Mouse (Mus musculus) midbrain, embryonic 13.5 days (tissue): Measurements from ENCODE around the gene Ubqln4. TPM values are rescaled to one million over a fixed set of nuclear protein-coding genes. Genes with fewer than 3 reads are reported as not detected.
"Not testable (repeated sequence)": the region's sequence is repeated elsewhere in the genome, so short reads cannot be mapped to it uniquely, and the experiment has no call there.

ENCODE experiments used
- ATAC-seq: fragments of 200-750 bp; cut with Nextera tagmentation; 2 replicates; pipeline ENCODE4 v1.8.0; 2017; ENCODE audit warnings: mild to moderate bottlenecking, moderate TSS enrichment, moderate library complexity
- H3K27ac ChIP-seq: fragments of 300-500 bp; sonication (generic); 2 replicates; pipeline ENCODE4 v1.5.1; 2015; ENCODE audit warnings: inconsistent platforms, mild to moderate bottlenecking, moderate library complexity
- H3K27me3 ChIP-seq: fragments of 300-500 bp; sonication (generic); 2 replicates; pipeline ENCODE4 v1.6.1; 2015; ENCODE audit warnings: mild to moderate bottlenecking, inconsistent platforms
- H3K36me3 ChIP-seq: fragments of 300-500 bp; sonication (generic); 2 replicates; pipeline ENCODE4 v1.6.1; 2015; ENCODE audit warnings: mild to moderate bottlenecking, inconsistent platforms
- H3K4me1 ChIP-seq: fragments of 300-500 bp; sonication (generic); replicated peaks from 2 replicates; pipeline ENCODE4 v1.6.1; 2015; ENCODE audit warnings: inconsistent platforms
- H3K4me2 ChIP-seq: fragments of 300-500 bp; sonication (generic); replicated peaks from 2 replicates; pipeline ENCODE4 v1.6.1; 2015; ENCODE audit warnings: moderate library complexity, mild to moderate bottlenecking, inconsistent platforms
- H3K4me3 ChIP-seq: fragments of 300-500 bp; sonication (generic); replicated peaks from 2 replicates; pipeline ENCODE4 v1.5.1; 2015; ENCODE audit warnings: mild to moderate bottlenecking, inconsistent platforms
- H3K9ac ChIP-seq: fragments of 300-500 bp; sonication (generic); replicated peaks from 2 replicates; pipeline ENCODE4 v1.6.1; 2015; ENCODE audit warnings: mild to moderate bottlenecking, inconsistent platforms
- H3K9me3 ChIP-seq: fragments of 300-500 bp; sonication (generic); 2 replicates; pipeline ENCODE4 v1.6.1; 2016; ENCODE audit warnings: mild to moderate bottlenecking, inconsistent platforms
- WGBS: fragments of 180-500 bp; shearing (Covaris S2); methylation state at CpG from one replicate; pipeline ENCODE4 v1.1.7; 2015; 5-methylcytosine and 5-hydroxymethylcytosine counted together
- polyA plus RNA-seq: library from polyadenylated mRNA; unstranded; fragments of >200 nt; fragmentation: Nextera tagmentation; extraction: Ambion mirVana; gene quantifications from 2 replicates; pipeline ENCODE4 v1.2.1, GENCODE M21; 2015

Gene Ubqln4
- polyA plus RNA-seq, 1 experiment from 2014 or later, result 46.7 TPM

DNA sequence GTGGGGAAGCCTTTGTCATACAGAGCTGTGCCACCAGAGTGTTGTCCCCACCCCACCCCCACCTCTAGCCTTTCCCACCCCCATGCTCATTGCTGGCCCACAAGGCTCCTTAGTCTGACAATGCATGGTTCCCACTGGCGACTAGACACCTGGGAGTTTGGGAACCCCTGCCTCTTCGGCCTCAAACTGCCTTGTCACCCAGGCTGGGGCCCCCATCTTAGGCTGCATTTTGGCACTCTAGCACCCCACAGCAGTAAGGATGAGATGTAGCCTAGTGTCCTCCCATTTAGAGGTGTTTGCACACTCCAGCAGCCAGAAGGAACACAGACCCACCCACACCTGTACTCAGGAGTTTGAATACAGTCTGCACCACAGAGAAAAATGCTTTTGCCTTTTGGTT lies 20.3 kb downstream of the Ubqln4 start:
- no peak overlapping the region for H3K4me3 ChIP-seq
- H3K9me3 ChIP-seq, result no peaks in the 10 kb centered on the region
- no peak overlapping the region for H3K9ac ChIP-seq
- H3K27me3 ChIP-seq, result no peaks in the 10 kb centered on the region
- H3K4me1 ChIP-seq, result no peaks in the 10 kb centered on the region
- ATAC-seq, result no peak
- H3K27ac ChIP-seq, result no peak overlapping the region
- 94% methylated on average over 2 of the region's 2 CpGs for WGBS
- no peak overlapping the region for H3K4me2 ChIP-seq
- H3K36me3 ChIP-seq, result peaks cover 17% of the 10 kb centered on the region

DNA sequence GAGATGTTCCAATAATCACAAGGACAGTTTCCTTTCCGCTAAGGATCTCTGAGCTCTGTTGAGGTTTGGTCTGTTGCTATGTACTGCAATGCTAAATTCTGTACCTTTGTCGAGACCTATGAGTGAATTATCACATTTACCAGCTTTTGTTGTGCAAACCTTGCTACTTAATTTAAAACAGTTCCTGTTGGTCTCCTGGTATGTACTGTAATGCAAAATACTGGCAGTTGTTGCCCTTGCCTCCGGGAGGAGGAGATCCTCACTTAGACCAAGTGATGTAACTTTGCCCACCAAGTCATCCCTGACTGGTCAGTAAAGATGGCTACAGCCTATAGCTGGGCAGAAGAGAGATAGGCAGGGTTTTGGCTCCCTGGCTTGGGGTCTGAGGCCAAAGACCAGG lies 22.0 kb downstream of the Ubqln4 start, which contains the start of gene Ssr2:
Gene Ssr2 (plus strand): TSS at position 337 of the 400 bp plus-strand sequence.
- no peak within 1 kb of the TSS for H3K9ac ChIP-seq
- H3K4me3 ChIP-seq, result no peak within 1 kb of the TSS
- 87% methylated on average over 3 of the region's 3 CpGs for WGBS
- no peak within 1 kb of the TSS for H3K27ac ChIP-seq
- no peak for ATAC-seq
- H3K4me1 ChIP-seq, result peaks cover 7% of the 10 kb centered on the region
- no peaks in the 10 kb centered on the region for H3K36me3 ChIP-seq
- H3K9me3 ChIP-seq, result no peaks in the 10 kb centered on the region
- no peak within 1 kb of the TSS for H3K4me2 ChIP-seq
- no peaks in the 10 kb centered on the region for H3K27me3 ChIP-seq

DNA sequence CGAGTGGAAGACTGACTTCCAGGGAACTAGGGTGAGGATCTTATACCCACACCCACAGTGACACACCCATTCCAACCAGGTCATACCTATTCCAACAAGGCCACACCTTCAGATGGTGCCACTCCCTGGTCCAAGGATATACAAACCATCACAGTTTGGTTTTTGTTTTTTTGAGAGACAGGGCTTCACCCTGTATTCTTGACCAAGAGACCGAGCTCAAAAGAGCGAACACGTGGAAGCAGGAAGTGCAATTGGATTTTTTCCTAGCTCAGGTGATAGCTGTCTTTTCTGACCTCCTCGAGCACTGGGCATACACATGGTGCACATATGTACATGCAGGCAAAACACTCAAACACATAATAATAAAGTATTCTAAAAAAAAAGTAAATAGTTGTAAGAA lies 24.3 kb downstream of the Ubqln4 start:
- ATAC-seq, H3K4me2 ChIP-seq, H3K9me3 ChIP-seq, H3K4me3 ChIP-seq, H3K27me3 ChIP-seq, H3K9ac ChIP-seq, H3K27ac ChIP-seq: not testable (repeated sequence)
- H3K36me3 ChIP-seq, result peaks cover 21% of the 10 kb centered on the region
- 83% methylated on average over 5 of the region's 5 CpGs for WGBS
- peaks cover 14% of the 10 kb centered on the region for H3K4me1 ChIP-seq

DNA sequence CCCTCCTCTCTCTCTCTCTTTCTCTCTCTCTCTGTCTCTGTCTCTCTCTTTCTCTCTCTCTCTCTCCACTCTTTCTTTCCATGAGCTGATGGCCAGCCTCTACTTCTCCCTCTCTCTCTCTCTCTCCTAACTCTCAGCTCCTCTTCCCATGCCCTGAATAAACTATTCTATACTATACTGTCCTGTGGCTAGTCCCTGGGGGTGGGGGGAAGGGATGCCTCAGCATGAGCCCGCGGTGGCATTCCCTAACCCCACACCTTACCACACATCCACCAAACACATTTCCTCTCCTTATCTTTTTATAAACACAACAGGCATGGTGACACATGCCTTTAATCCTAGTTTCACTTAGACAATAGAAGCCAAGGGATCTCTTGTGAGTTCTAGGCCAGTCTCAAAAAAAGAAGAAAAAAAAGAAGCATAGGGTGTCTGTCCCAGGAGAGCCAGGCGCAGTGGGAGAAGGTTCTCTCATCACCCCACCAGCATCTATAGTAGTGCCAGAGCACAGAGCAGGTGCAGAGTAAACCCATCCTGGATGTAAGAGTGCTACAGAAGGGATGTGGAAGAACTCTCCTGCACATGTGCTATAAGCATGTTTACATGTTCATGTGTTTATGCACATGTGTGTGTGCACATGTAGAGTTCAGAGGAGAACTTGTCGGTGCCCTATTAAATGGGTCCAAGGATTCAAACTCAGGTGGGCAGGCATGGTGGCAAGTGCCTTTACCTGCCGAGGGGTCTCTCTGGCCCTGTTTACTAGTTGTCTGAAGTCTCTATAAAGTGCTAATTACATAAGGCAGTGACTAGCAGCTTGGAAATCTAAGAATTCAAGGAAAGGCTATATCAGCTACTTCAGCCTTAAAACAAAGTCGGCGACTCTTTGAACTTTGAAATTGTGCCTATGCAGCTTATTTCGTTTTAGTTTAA lies 25.2 kb downstream of the Ubqln4 start:
- H3K4me2 ChIP-seq, result peak overlapping the region; percentile 97
- H3K4me1 ChIP-seq, result peaks cover 14% of the 10 kb centered on the region
- 50% methylated on average over 8 of the region's 8 CpGs for WGBS
- peak overlapping the region; percentile 96 for H3K4me3 ChIP-seq
- no peaks in the 10 kb centered on the region for H3K27me3 ChIP-seq
- peaks cover 30% of the 10 kb centered on the region for H3K36me3 ChIP-seq
- no peak overlapping the region for H3K27ac ChIP-seq
- H3K9ac ChIP-seq, result no peak overlapping the region
- ATAC-seq, result peak; percentile 61
- H3K9me3 ChIP-seq, result no peaks in the 10 kb centered on the region

DNA sequence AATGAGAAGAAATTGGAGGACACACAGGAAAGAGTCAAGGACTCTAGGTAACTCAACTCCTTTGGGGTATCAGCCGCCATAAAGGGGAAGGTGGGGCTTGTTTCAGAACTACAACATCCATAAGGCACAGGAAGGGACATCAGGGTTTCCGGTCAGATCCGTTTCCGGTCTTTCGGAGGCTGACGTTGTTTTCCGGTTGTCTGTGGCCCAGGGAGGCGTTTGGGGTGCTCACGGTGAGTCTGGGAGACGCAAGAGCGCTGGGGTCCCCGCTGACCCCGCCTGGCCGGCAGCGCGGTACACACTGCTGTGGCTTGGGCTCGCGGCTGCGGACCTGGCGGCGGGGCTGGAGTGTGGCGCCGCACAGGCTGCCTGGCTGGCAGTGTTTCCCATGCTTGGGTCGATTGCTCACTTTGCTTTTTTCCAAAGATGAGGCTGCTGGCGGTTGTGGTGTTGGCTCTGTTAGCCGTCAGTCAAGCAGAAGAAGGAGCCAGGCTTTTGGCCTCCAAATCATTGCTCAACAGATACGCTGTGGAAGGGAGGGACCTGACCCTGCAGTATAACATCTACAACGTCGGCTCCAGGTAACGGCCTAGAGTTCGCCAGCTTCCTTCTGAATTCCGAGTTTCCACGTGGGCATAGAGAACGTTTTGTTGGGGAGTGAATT lies 26.0 kb downstream of the Ubqln4 start:
- peaks cover 14% of the 10 kb centered on the region for H3K4me1 ChIP-seq
- H3K27ac ChIP-seq, result peak overlapping the region; percentile 68
- peak overlapping the region; percentile 97 for H3K9ac ChIP-seq
- H3K4me3 ChIP-seq, result peak overlapping the region; percentile 96
- under 1% methylated on average over 34 of the region's 34 CpGs for WGBS
- peaks cover 38% of the 10 kb centered on the region for H3K36me3 ChIP-seq
- peak overlapping the region; percentile 97 for H3K4me2 ChIP-seq
- H3K27me3 ChIP-seq, result no peaks in the 10 kb centered on the region
- peak; percentile 88 for ATAC-seq
- no peaks in the 10 kb centered on the region for H3K9me3 ChIP-seq

DNA sequence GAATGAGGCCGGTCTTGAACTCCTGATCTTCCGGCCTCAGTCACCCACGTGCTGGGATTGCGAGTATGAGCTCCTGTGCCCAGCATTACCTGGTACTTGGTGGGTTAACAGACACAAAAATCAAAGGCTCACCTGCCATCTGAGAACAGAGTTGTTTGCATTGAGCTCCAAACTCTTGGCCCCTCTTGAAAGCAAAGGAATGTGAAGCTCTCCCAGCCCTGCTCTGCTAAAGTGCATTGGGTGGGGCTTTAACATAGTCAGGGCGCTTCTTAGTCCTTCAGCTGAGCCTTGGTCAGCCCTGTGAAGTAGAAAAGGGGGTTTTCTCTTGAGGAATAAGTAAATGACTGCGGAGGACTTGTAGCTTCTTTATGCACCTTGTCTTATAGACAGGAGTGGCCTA lies 32.2 kb downstream of the Ubqln4 start:
- H3K27ac ChIP-seq, result no peak overlapping the region
- H3K4me2 ChIP-seq, result no peak overlapping the region
- no peaks in the 10 kb centered on the region for H3K9me3 ChIP-seq
- H3K27me3 ChIP-seq, result no peaks in the 10 kb centered on the region
- H3K36me3 ChIP-seq, result peaks cover 77% of the 10 kb centered on the region
- WGBS, result 96% methylated on average over 6 of the region's 6 CpGs
- H3K4me1 ChIP-seq, result peaks cover 5% of the 10 kb centered on the region
- H3K4me3 ChIP-seq, result no peak overlapping the region
- no peak overlapping the region for H3K9ac ChIP-seq
- no peak for ATAC-seq

GRCm38 (mm10) chr3:88586640-88587039 lies 33.1 kb downstream of the Ubqln4 start:
- peaks cover 68% of the 10 kb centered on the region for H3K36me3 ChIP-seq
- no peaks in the 10 kb centered on the region for H3K27me3 ChIP-seq
- peaks cover 4% of the 10 kb centered on the region for H3K4me1 ChIP-seq
- WGBS, result 96% methylated on average over 5 of the region's 5 CpGs
- ATAC-seq, result no peak
- H3K9ac ChIP-seq, result no peak overlapping the region
- H3K4me2 ChIP-seq, result no peak overlapping the region
- no peaks in the 10 kb centered on the region for H3K9me3 ChIP-seq
- H3K4me3 ChIP-seq, result no peak overlapping the region
- no peak overlapping the region for H3K27ac ChIP-seq

DNA sequence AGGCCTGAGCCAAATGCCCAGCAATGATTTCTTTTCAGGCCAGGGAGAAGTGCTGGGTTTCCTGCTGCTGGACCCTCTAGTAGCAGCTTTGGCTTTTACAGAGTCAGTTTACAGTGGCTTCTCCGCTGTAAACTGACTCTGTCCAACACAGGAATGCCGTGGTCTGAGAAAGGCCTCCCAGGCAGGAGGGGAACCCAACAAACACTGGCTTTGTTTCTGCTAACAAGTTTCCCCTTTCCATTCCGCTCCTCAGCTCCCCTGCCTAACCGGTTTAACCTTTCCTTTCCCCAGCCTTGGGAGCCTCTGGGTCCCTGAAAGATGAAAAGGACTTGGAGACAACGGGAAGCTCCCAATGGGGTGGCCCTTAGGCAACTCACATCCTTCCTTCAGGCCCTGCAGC lies 36.7 kb downstream of the Ubqln4 start:
- H3K9ac ChIP-seq, result no peak overlapping the region
- H3K36me3 ChIP-seq, result peaks cover 39% of the 10 kb centered on the region
- peaks cover 6% of the 10 kb centered on the region for H3K4me1 ChIP-seq
- no peaks in the 10 kb centered on the region for H3K27me3 ChIP-seq
- H3K27ac ChIP-seq, result no peak overlapping the region
- ATAC-seq, result no peak
- no peak overlapping the region for H3K4me3 ChIP-seq
- WGBS, result 28% methylated on average over 5 of the region's 5 CpGs
- no peak overlapping the region for H3K4me2 ChIP-seq
- no peaks in the 10 kb centered on the region for H3K9me3 ChIP-seq

GRCm38 (mm10) chr3:88591044-88591443 lies 37.5 kb downstream of the Ubqln4 start:
- no peak overlapping the region for H3K27ac ChIP-seq
- H3K9ac ChIP-seq, result no peak overlapping the region; the same call in 1 of the 2 replicates
- WGBS, result 50% methylated on average over 3 of the region's 3 CpGs
- H3K9me3 ChIP-seq, result no peaks in the 10 kb centered on the region
- H3K4me1 ChIP-seq, result peaks cover 6% of the 10 kb centered on the region
- H3K27me3 ChIP-seq, result no peaks in the 10 kb centered on the region
- H3K4me3 ChIP-seq, result no peak overlapping the region
- no peak overlapping the region for H3K4me2 ChIP-seq
- H3K36me3 ChIP-seq, result peaks cover 32% of the 10 kb centered on the region
- ATAC-seq, result no peak

DNA sequence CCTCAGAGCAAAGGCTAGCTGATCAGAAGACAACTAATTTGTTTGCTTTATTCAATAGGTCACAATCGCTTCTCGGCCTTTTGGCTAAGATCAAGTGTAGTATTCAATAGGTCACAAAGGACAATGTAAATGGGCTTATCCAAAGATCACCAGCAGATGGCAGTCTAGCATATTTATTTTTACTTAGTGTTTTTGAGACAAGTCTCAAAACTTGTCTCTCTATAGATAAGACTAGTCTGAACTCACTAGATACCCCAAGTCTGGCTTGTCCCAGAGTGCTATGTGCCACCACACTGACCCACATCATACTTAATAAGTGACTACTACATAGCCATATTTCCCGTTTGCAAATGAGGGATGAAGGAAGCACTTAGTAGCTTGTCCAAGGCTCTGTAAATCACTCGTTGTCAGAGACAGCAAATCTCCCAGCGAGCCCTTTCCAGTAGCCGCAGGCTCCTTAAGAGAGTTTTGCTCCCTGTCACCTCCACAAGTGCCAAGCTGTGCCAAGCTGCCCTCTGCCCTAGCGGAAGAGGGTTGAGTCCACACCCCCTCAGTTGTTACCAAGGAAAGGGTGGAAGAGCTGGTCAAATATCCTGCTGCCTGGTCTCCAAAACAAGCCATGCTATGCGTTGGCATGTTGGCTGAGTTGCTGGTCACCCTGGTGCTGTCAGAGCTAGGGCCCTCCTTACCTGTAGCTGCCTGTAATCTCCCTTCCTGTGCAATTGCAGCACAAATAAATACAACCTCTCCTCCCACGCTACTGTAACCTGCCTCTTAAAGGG lies 38.6 kb downstream of the Ubqln4 start:
- WGBS, result 37% methylated on average over 9 of the region's 9 CpGs
- ATAC-seq, result 0 out of 2 replicates have a peak, but pooled peaks have one; percentile 11

DNA sequence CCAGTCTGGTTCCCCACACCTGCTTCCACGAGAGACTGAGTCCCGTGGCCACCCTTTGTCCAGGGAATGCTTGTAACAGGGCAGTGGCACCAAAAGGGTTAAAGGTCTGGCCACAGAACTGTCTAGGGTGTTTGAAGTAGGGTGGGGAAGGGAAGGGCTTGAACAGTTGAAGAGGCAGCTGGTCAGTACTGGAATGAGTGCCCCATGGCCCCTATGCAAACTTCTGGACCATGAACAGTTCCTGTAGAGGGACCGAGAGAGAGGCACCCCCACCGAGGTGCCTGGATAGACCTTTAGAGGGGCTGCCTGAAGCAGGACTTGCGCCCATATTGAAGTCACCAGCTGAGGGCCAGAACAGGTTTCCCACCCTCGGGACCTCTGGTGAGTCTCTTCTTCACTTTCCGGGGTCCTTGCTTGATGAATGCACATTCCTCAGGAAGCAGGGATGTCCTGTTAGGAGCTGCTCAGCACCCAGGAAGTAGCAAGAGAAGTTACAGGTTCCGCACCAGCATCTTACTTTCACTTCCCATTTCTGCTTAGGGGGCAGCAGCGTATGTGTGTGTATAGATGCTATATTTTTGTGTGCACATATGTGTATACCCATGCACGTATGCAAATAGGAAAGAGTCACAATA lies 39.5 kb downstream of the Ubqln4 start:
- H3K9ac ChIP-seq, result no peak overlapping the region
- WGBS, result 71% methylated on average over 10 of the region's 10 CpGs
- peaks cover 12% of the 10 kb centered on the region for H3K36me3 ChIP-seq
- no peaks in the 10 kb centered on the region for H3K27me3 ChIP-seq
- peaks cover 6% of the 10 kb centered on the region for H3K4me1 ChIP-seq
- H3K27ac ChIP-seq, result no peak overlapping the region
- no peak for ATAC-seq
- no peaks in the 10 kb centered on the region for H3K9me3 ChIP-seq
- no peak overlapping the region for H3K4me3 ChIP-seq
- no peak overlapping the region for H3K4me2 ChIP-seq

More for the DNA sequence above, 38.6 kb downstream of the Ubqln4 start:
- Histone ChIP-seq H3K4me3 (no peak overlapping the region), H3K27me3 (no peaks in the 10 kb centered on the region), H3K36me3 (peaks cover 21% of the 10 kb centered on the region), H3K4me1 (peaks cover 6% of the 10 kb centered on the region), H3K4me2 (no peak overlapping the region), H3K9ac (no peak overlapping the region), H3K27ac (no peak overlapping the region), H3K9me3 (no peaks in the 10 kb centered on the region)
